Mouse (Mus musculus) liver (tissue): Measurements from ENCODE around the gene Zfp458.
"Not testable (repeated sequence)": the region's sequence is repeated elsewhere in the genome, so short reads cannot be mapped to it uniquely, and the experiment has no call there.

ENCODE experiments used
- DNase-seq: peaks from one replicate; pipeline ENCODE4 v3.0.0-alpha.2; 2020; ENCODE audit warnings: mixed read lengths

The Zfp458 gene

DNA sequence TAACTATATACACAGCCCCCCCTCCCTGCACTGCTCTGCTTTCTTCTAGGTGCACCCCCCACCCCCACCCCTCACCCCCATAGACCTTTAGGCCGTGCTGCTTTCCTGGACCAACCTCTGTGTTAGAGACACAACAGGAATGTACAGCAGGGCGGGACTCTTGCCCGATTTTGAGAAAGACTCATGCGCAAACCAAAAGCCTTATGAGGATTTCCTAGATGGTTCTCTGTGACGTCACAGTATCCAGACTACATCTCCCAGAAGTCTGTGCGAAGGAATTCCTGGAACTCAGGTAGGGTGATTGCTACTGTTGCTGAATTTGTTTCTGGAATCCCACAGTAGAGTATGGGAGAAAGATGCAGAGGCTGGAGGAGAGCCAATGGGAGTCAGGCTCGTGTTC, at the start of gene Zfp458:
TSS of gene Zfp458 (minus strand) at position 153 of the 400 bp plus-strand sequence.
- no peak for DNase-seq

DNA sequence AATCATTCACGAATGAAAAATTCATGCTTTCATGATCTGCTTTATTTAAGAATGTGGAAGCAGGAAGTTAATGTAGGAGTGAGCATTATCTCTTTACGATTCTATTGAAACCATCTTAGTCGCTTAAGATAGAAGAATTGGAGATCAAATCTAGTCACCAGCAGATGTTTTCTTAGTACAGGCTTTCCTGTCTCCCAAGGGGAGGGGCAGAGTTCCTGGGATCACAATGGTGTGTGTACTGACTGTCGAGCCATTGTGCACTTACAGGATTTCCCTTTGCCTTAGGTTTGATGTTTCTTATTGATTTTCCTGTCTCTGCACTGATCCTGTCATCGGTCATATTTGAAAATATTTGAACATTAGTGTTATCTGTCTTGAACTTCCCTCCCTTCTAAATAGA, 28.5 kb upstream of the Zfp458 start:
- DNase-seq = no peak

- DNase-seq = peak; percentile 74
Observed at GRCm38 (mm10) chr13:67305822-67306672, 27.8 kb upstream of the Zfp458 start, which contains the start of gene Zfp457. Gene Zfp457, minus strand, starts transcription at chr13:67306485.

- not testable (repeated sequence) for DNase-seq
Observed at GRCm38 (mm10) chr13:67269383-67270065, 8.7 kb downstream of the Zfp458 start.

DNA sequence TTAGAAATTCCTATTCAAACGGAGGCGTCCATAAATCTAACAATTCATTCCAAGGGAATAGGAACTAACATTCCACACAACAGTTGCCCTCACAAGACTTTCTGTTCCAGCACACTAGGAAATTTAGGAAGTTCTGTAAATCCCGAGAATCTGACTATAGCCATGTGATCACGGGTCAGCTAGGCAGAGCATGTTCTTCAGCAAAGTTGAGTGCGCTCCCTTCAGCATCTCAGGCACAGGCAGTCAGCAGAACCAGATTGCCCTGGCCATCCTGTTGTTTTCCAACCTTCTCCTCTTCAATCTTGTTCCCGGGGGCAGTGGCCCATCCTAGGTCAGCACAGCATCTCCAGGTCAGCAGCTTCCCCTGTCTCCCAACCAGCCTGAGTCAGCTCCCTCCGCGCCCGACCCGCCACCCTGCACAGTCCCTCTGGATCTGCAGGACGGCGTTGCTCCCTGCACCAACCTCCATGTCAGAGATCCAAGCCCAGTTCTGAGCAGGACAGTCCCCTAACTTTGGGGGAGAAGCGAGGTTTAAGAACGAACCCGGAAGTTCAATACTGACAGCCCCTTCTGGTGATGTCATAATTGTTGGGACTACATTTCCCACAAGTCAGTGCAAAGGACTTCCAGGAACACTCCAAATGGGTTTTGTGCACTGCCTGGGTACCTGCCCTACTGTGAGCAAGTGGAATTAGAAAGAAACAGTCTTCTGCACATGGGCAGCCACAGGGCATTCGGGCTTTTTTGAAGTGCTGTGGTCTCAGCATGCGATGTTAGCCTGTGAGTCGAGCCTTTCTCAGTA, 9.5 kb downstream of the Zfp458 start:
- DNase-seq = peak; percentile 64

GRCm38 (mm10) chr13:67214015-67214607, 64.2 kb downstream of the Zfp458 start:
- no peak for DNase-seq
